Mouse (Mus musculus) cerebral cortex, adult 2 months (tissue): ENCODE data around the gene Plp2.

ENCODE experiments used
- WGBS: fragments of 180-500 bp; shearing (Covaris S2); methylation state at CpG from one replicate; pipeline ENCODE4 v1.1.7; 2018; 5-methylcytosine and 5-hydroxymethylcytosine counted together

The Plp2 gene

GRCm38 (mm10) chrX:7662936-7663335 is 8.3 kb downstream of the Plp2 start:
- 69% methylated on average over 3 of the region's 3 CpGs for WGBS

- 68% methylated on average over 4 of the region's 4 CpGs for WGBS
Measured at GRCm38 (mm10) chrX:7661086-7661485, 10.1 kb downstream of the Plp2 start.

GRCm38 (mm10) chrX:7658785-7659589 is 12.2 kb downstream of the Plp2 start:
- WGBS = 75% methylated on average over 11 of the region's 11 CpGs

- 35% methylated on average over 15 of the region's 15 CpGs for WGBS
Measured at GRCm38 (mm10) chrX:7658031-7658784, 13.0 kb downstream of the Plp2 start.

- 12% methylated on average over 26 of the region's 26 CpGs for WGBS
Measured at GRCm38 (mm10) chrX:7657221-7657639, 14.0 kb downstream of the Plp2 start, which contains the start of gene Prickle3. Gene Prickle3 (plus strand): TSS chrX:7657260.

- WGBS = 6% methylated on average over 25 of the region's 25 CpGs
Measured at GRCm38 (mm10) chrX:7648671-7649304, 22.4 kb downstream of the Plp2 start.

- 9% methylated on average over 5 of the region's 5 CpGs for WGBS
Measured at GRCm38 (mm10) chrX:7645349-7645748, 25.8 kb downstream of the Plp2 start.

- 45% methylated on average over 12 of the region's 12 CpGs for WGBS
Measured at GRCm38 (mm10) chrX:7640785-7641184, 30.4 kb downstream of the Plp2 start.

GRCm38 (mm10) chrX:7639536-7640325 is 31.5 kb downstream of the Plp2 start:
- 7% methylated on average over 13 of the region's 13 CpGs for WGBS

GRCm38 (mm10) chrX:7638401-7639091 is 32.6 kb downstream of the Plp2 start, which contains the start of gene Syp:
Gene Syp (plus strand): TSS chrX:7638471.
- 2% methylated on average over 38 of the region's 42 CpGs for WGBS

- WGBS = 41% methylated on average over 3 of the region's 3 CpGs
Measured at GRCm38 (mm10) chrX:7635101-7635500, 36.1 kb downstream of the Plp2 start.

GRCm38 (mm10) chrX:7632560-7632959 is 38.6 kb downstream of the Plp2 start:
- 97% methylated on average over 6 of the region's 6 CpGs for WGBS
